Mouse (Mus musculus) limb, embryonic 11.5 days (tissue): ENCODE results near the gene Pex10. TPM values are rescaled to one million over a fixed set of nuclear protein-coding genes. Genes with fewer than 3 reads are reported as not detected.

Source experiments
- ATAC-seq: fragments of 200-750 bp; cut with Nextera tagmentation; 2 replicates; pipeline ENCODE4 v1.8.0; 2017; ENCODE audit warnings: low read depth; ENCODE audit not compliant: insufficient number of reproducible peaks, low FRiP score, low TSS enrichment
- DNase-seq: peaks from one replicate; pipeline ENCODE4 v3.0.0-alpha.2; 2015; ENCODE audit warnings: low spot score
- H3K27ac ChIP-seq: fragments of 300-500 bp; sonication (generic); replicated peaks from 2 replicates; pipeline ENCODE4 v1.5.1; 2014; ENCODE audit warnings: low read depth, mild to moderate bottlenecking, low read length
- H3K27me3 ChIP-seq: fragments of 300-500 bp; sonication (generic); 2 replicates; pipeline ENCODE4 v1.6.1; 2014; ENCODE audit warnings: mild to moderate bottlenecking, low read length, mixed read lengths; ENCODE audit not compliant: control insufficient read depth, insufficient read depth
- H3K36me3 ChIP-seq: fragments of 300-500 bp; sonication (generic); 2 replicates; pipeline ENCODE4 v1.6.1; 2014; ENCODE audit warnings: mild to moderate bottlenecking, low read length, moderate library complexity, mixed read lengths; ENCODE audit not compliant: control insufficient read depth, insufficient read depth
- H3K4me1 ChIP-seq: fragments of 300-500 bp; sonication (generic); 2 replicates; pipeline ENCODE4 v1.6.1; 2014; ENCODE audit warnings: low read length, mixed read lengths; ENCODE audit not compliant: control insufficient read depth, insufficient read depth
- H3K4me2 ChIP-seq: fragments of 300-500 bp; sonication (generic); 2 replicates; pipeline ENCODE4 v1.6.1; 2014; ENCODE audit warnings: low read depth, mild to moderate bottlenecking, moderate library complexity; ENCODE audit not compliant: severe bottlenecking
- H3K4me3 ChIP-seq: fragments of 300-500 bp; sonication (generic); 2 replicates; pipeline ENCODE4 v1.5.1; 2014; ENCODE audit warnings: low read depth, low read length
- H3K9ac ChIP-seq: fragments of 300-500 bp; sonication (generic); 2 replicates; pipeline ENCODE4 v1.6.1; 2014; ENCODE audit warnings: mild to moderate bottlenecking, low read length
- H3K9me3 ChIP-seq: fragments of 300-500 bp; sonication (generic); 2 replicates; pipeline ENCODE4 v1.6.1; 2016; ENCODE audit warnings: low read length; ENCODE audit not compliant: control insufficient read depth
- WGBS: fragments of 180-500 bp; shearing (Covaris S2); extraction: QIAGEN DNeasy Blood & Tissue Kit; methylation state at CpG from one replicate; pipeline ENCODE4 v1.1.7; 2014; 5-methylcytosine and 5-hydroxymethylcytosine counted together
- polyA plus RNA-seq: library from polyadenylated mRNA; unstranded; fragments of >200 nt; fragmentation: Nextera tagmentation; extraction: Ambion mirVana; gene quantifications from 2 replicates; pipeline ENCODE4 v1.2.1, GENCODE M21; 2014

The Pex10 gene
- polyA plus RNA-seq, 1 experiment from 2014 or later = 6.5 TPM

DNA sequence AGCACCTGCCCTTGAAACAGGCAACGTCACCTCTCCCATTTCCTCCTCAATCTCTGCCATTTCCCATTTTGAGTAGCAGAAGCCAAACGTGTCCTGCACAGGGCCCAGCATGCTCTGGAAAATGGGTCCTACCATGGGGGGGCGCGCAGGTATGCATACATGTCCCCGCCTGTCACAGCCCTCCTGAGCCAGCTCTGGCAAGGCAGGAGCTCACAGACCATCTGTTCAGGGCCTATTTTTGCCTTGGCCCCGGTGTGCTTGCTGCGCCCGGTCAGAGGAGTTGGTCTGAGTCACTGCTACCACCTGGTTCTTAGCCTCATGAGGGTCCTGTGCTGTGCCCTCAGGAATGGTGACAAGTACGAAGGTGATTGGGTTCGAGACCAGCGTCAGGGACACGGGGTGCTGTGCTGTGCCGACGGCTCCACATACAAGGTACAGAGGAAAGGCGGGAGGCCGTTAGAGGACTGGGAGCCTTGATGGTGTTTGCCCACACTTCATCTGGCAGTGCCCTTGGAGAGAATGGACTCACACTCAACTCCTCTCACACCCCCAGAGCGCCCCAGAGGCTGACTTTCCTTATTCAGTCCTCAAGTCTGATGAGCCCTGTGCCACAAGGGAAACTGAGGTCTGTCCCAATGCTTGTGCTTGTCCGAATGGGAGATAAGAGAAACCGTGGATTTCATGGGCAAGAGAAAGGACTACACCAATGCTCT, 26.1 kb downstream of the Pex10 start:
- no peak for DNase-seq
- H3K4me1 ChIP-seq = 0 out of 2 replicates have a peak, but pooled peaks cover 2% of the 10 kb centered on the region
- no peak overlapping the region for H3K4me3 ChIP-seq
- no peaks in the 10 kb centered on the region for H3K9me3 ChIP-seq
- no peak for ATAC-seq
- no peak overlapping the region for H3K9ac ChIP-seq
- 93% methylated on average over 19 of the region's 19 CpGs for WGBS
- H3K27ac ChIP-seq = no peak overlapping the region
- no peaks in the 10 kb centered on the region for H3K27me3 ChIP-seq
- H3K4me2 ChIP-seq = no peak overlapping the region
- H3K36me3 ChIP-seq = no peaks in the 10 kb centered on the region

DNA sequence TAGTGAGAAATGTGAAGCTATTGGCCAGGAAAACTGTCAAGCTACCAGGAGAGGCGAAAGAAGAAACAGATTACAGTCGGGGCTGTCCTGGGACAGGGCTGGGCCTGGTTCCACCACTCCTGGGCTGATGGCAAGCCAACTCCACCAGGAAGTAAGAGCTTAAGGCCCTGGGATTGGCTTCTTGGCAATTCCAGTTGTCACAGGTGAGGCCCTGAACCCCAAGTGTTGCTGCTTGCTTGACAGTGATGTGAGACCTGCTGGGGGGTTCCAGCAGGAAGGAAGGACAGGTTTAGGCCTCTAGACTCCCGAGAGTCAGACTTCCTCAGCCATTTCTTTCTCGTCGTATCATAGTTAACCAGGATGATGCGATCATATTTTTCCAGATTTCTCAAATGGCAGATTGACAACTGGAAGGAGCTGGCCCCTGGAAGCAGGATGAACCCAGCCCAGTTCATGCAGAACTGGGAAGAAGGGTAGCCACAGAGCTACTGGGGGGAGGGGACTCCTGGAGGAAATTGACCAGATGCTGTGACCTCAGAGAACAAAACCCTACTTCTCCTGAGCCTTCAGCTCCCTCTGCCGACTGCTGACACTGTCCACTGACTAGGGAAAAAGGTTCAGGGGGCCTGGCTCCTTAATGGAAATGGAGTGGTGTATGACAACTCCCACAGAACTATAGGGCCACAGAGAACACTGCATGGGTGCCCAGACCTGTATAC, 26.8 kb downstream of the Pex10 start:
- Histone ChIP-seq H3K4me1 (0 out of 2 replicates have a peak, but pooled peaks cover 2% of the 10 kb centered on the region), H3K36me3 (no peaks in the 10 kb centered on the region), H3K27me3 (no peaks in the 10 kb centered on the region), H3K9me3 (no peaks in the 10 kb centered on the region), H3K4me3 (no peak overlapping the region), H3K9ac (no peak overlapping the region), H3K27ac (no peak overlapping the region), H3K4me2 (no peak overlapping the region)
- 79% methylated on average over 7 of the region's 7 CpGs for WGBS
- DNase-seq = no peak
- no peak for ATAC-seq

DNA sequence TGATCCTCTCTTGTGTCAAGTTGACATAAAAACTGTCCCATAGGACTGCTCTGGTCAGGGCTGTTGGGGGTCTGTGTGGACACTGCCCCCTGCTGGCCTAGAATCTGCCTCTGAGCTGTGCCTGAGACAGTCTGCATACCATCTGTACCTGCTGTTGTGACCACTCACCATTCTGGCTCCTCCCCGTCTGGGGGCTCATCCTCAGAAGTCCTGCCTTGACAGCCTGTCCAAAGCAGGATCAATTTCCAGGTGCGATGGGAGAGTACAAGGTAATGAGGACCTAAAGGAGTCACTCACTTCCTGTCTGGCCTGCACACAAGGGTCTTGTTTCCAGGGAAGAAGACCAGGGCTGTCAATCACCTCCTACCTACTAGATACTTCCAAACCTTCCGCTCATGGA, 27.7 kb downstream of the Pex10 start:
- DNase-seq (peak; percentile 75), ATAC-seq (no peak)
- Histone ChIP-seq H3K4me3 (no peak overlapping the region), H3K9me3 (no peaks in the 10 kb centered on the region), H3K4me1 (0 out of 2 replicates have a peak, but pooled peaks cover 2% of the 10 kb centered on the region), H3K27me3 (no peaks in the 10 kb centered on the region), H3K4me2 (no peak overlapping the region), H3K9ac (no peak overlapping the region), H3K36me3 (no peaks in the 10 kb centered on the region), H3K27ac (no peak overlapping the region)
- 68% methylated on average over 3 of the region's 3 CpGs for WGBS

DNA sequence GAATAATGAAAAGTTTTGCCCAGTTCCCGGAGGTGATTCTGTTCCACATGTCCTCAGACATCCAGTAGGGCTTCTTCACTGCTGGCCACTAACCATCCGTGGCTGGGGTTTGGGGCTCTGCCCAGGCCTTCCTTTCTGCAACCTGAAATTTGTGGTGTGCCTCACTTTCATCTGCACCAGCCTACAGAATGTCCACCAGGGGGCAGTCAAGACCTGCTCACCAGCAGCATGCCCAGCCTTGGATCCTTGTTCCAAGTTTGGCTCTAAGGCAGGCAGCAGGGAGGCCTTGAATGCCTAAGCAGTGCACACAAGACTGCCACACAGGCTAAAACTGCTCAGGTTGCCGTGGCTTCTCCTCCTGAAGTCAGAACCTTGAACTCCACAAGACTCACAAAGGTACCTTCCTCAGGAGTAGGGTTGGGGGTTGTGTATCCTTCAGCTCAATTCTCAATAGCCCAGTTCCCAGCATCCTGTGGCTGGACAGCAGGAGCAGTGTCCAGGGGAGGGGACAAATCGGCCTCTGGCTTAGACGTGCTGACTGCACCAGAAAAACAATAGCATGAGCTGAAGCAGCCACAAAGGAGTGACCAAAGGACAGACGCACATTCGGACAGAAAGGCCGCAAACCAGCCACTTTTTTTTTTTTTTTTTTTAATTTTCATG, 28.6 kb downstream of the Pex10 start:
- WGBS = 54% methylated on average over 8 of the region's 8 CpGs
- H3K4me2 ChIP-seq = no peak overlapping the region

DNA sequence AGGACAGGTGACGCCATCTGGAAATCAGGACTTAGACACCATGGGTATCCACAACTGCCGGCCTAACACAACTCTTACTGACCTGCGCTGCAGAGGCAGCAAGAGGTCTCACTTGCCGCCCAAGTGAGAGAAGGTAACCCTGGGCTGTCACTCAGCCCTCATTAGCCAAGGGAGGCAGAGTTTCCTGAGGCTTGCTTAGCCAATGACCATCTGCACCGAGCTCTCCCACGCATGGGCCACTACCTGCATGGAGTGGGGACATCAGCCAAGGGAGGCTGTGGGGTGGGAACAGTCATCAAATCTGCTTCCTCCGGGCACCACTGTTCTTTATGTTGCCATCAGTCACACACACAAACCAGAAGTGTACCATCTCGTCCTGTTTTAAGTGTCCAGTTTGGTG, 29.2 kb downstream of the Pex10 start:
- Histone ChIP-seq H3K36me3 (no peaks in the 10 kb centered on the region), H3K4me3 (no peak overlapping the region), H3K27me3 (no peaks in the 10 kb centered on the region), H3K9me3 (no peaks in the 10 kb centered on the region), H3K27ac (no peak overlapping the region), H3K9ac (no peak overlapping the region), H3K4me1 (peaks cover 10% of the 10 kb centered on the region; the same call in 1 of the 2 replicates), H3K4me2 (no peak overlapping the region)
- DNase-seq (no peak), ATAC-seq (no peak)
- 83% methylated on average over 8 of the region's 8 CpGs for WGBS

More for the DNA sequence above, 28.6 kb downstream of the Pex10 start:
- H3K4me3 ChIP-seq = no peak overlapping the region
- H3K27ac ChIP-seq = no peak overlapping the region
- no peaks in the 10 kb centered on the region for H3K36me3 ChIP-seq
- no peaks in the 10 kb centered on the region for H3K9me3 ChIP-seq
- ATAC-seq (peak; percentile 72), DNase-seq (peak; percentile 90)
- no peak overlapping the region for H3K9ac ChIP-seq
- H3K27me3 ChIP-seq = no peaks in the 10 kb centered on the region
- H3K4me1 ChIP-seq = peaks cover 6% of the 10 kb centered on the region; the same call in 1 of the 2 replicates

DNA sequence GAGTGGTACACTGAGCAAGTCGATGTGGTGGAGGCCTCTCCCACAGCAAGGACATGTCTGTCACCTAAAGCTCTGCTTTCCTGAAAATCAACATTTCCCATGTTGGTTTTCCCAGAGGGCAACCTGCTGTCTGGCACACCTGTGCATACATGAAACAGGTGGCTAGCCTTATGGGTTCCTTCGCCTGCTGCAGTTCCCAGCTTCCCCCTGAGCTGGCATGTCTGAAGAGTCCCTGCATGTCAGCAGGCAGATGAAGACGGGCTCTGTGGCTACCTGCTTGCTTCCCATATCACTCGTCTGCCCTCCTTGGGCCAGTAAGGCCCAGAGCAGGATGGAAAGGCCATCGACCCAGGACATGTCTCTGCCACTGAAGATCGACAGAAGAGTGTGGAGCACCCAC, 30.6 kb downstream of the Pex10 start:
- H3K4me2 ChIP-seq = no peak overlapping the region
- no peak overlapping the region for H3K9ac ChIP-seq
- WGBS = 85% methylated on average over 6 of the region's 6 CpGs
- H3K4me1 ChIP-seq = peaks cover 10% of the 10 kb centered on the region; the same call in 1 of the 2 replicates
- no peak overlapping the region for H3K27ac ChIP-seq
- H3K9me3 ChIP-seq = no peaks in the 10 kb centered on the region
- H3K4me3 ChIP-seq = no peak overlapping the region
- H3K27me3 ChIP-seq = no peaks in the 10 kb centered on the region
- DNase-seq (no peak), ATAC-seq (no peak)
- H3K36me3 ChIP-seq = no peaks in the 10 kb centered on the region

DNA sequence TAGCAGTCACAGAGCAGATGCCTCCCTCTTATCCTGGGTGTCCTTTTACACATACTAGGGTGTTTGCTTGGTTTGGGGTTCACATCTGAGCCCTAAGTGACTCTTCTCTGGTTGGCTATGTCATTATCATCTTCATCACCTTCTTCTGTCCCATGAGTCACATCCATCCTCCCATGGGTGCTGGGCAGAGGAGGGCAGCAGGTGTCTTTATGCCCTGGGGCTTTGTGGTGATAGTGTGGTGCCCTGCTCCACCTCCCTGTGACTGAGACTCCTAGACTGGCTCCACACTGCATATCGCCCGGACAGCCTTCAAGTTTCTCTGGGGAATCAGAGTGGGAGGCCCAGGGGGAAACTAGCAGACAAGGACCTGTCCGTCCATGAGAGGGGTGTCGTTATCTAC, 31.8 kb downstream of the Pex10 start:
- Histone ChIP-seq H3K4me2 (no peak overlapping the region), H3K4me1 (peaks cover 10% of the 10 kb centered on the region; the same call in 1 of the 2 replicates), H3K36me3 (no peaks in the 10 kb centered on the region), H3K27me3 (no peaks in the 10 kb centered on the region), H3K9me3 (no peaks in the 10 kb centered on the region), H3K27ac (no peak overlapping the region), H3K9ac (no peak overlapping the region), H3K4me3 (no peak overlapping the region)
- 81% methylated on average over 4 of the region's 4 CpGs for WGBS
- no peak for DNase-seq
- ATAC-seq = no peak

DNA sequence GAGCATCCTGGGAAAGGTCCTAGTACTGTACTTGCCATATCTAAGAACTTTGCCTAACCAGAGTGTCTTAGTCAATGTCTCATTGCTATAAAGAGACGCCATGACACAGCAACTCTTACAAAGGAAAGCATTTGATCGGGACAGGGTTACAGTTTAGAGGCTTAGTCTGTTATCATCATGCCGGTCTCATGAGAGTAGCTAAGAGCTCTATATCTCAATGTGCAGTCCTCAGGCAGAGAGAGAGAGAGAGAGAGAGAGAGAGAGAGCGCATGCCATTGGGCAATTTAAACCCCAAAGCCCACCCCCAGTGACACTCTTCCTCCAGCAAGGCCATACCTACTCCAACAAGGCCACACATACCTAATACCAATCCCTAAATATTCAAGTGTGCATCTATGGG, 41.1 kb downstream of the Pex10 start:
- Histone ChIP-seq H3K9me3 (no peaks in the 10 kb centered on the region), H3K9ac (no peak overlapping the region), H3K27ac (no peak overlapping the region), H3K36me3 (no peaks in the 10 kb centered on the region), H3K27me3 (no peaks in the 10 kb centered on the region), H3K4me2 (no peak overlapping the region), H3K4me1 (peaks cover 2% of the 10 kb centered on the region; the same call in 1 of the 2 replicates), H3K4me3 (no peak overlapping the region)
- no peak for ATAC-seq
- no peak for DNase-seq
- WGBS = 91% methylated on average over 4 of the region's 4 CpGs
